Mouse (Mus musculus) ES-E14 (cell line): ENCODE measurements around the gene Grin2b. TPM values are rescaled to one million over a fixed set of nuclear protein-coding genes. Genes with fewer than 3 reads are reported as not detected.

Experiments used
- DNase-seq: peaks from one replicate; pipeline ENCODE4 v3.0.0-alpha.2; 2013; ENCODE audit warnings: low read depth, low spot score
- H3K27ac ChIP-seq: 2 replicates; pipeline ENCODE4 v1.5.1; 2012; ENCODE audit warnings: low read depth, mild to moderate bottlenecking, low read length, moderate library complexity, mixed read lengths; ENCODE audit not compliant: poor library complexity, insufficient read depth, severe bottlenecking
- H3K36me3 ChIP-seq: 2 replicates; pipeline ENCODE4 v1.6.1; 2012; ENCODE audit warnings: mild to moderate bottlenecking, low read length, moderate library complexity, mixed read lengths; ENCODE audit not compliant: control insufficient read depth, poor library complexity, insufficient read depth, severe bottlenecking
- H3K4me1 ChIP-seq, 2 experiments: fragments of 150-350 bp in 1 of 2; sonication (generic) in 1 of 2; 2 replicates each; pipeline ENCODE4 v1.6.1; 2012; ENCODE audit warnings: low read length in 2 of 2, mild to moderate bottlenecking in 1 of 2, mixed read lengths in 1 of 2; ENCODE audit not compliant: control insufficient read depth in 2 of 2, insufficient read depth in 2 of 2, poor library complexity in 1 of 2
- H3K4me3 ChIP-seq, 2 experiments: fragments of 150-350 bp in 1 of 2; sonication (generic) in 1 of 2; 2 replicates each; pipeline ENCODE4 v1.5.1; 2012; ENCODE audit warnings: low read length in 2 of 2, low read depth in 1 of 2, mild to moderate bottlenecking in 1 of 2, mixed read lengths in 1 of 2; ENCODE audit not compliant: insufficient read depth in 1 of 2, poor library complexity in 1 of 2, severe bottlenecking in 1 of 2
- H3K9ac ChIP-seq: 2 replicates; pipeline ENCODE4 v1.6.1; 2012; ENCODE audit warnings: low read depth, mild to moderate bottlenecking, low read length, mixed read lengths; ENCODE audit not compliant: poor library complexity, insufficient read depth, severe bottlenecking
- H3K9me3 ChIP-seq: fragments of 150-350 bp; sonication (generic); 2 replicates; pipeline ENCODE4 v1.6.1; 2012; ENCODE audit warnings: low read depth, mild to moderate bottlenecking, low read length; ENCODE audit not compliant: control insufficient read depth, insufficient read depth
- CHD2 ChIP-seq: IDR thresholded peaks from 2 replicates; pipeline ENCODE4 v1.6.1; 2014; ENCODE audit warnings: mild to moderate bottlenecking, low read depth, low read length, inconsistent platforms
- HCFC1 ChIP-seq: IDR thresholded peaks from 2 replicates; pipeline ENCODE4 v1.6.1; 2012; ENCODE audit warnings: low read length, inconsistent platforms, borderline replicate concordance; ENCODE audit not compliant: insufficient read depth
- MAFK ChIP-seq: IDR thresholded peaks from 2 replicates; pipeline ENCODE4 v1.6.1; 2014; ENCODE audit warnings: mild to moderate bottlenecking, low read depth, low read length, inconsistent platforms; ENCODE audit not compliant: insufficient read depth
- ZC3H11A ChIP-seq: IDR thresholded peaks from 2 replicates; pipeline ENCODE4 v1.6.1; 2012; ENCODE audit warnings: low read depth, mild to moderate bottlenecking, inconsistent platforms, low read length, borderline replicate concordance
- ZNF384 ChIP-seq: IDR thresholded peaks from 2 replicates; pipeline ENCODE4 v1.6.1; 2012; ENCODE audit warnings: low read depth, low read length, inconsistent platforms
- in situ Hi-C, 2 experiments: fragments of 600-800 bp; cut with MboI; formaldehyde crosslinking; loops; one replicate each; pipeline ENCODE4 v1.15.1; 2025; ENCODE audit warnings: low sequenced_read_pairs in 2 of 2, inconsistent platforms in 1 of 2; ENCODE audit not compliant: unreplicated experiment in 2 of 2
- total RNA-seq: library from RNA; depleted of rRNA; stranded (reverse); fragments of 300-350 nt; gene quantifications from 2 replicates; pipeline ENCODE4 v1.2.3, GENCODE M21; 2012

The Grin2b gene
- total RNA-seq, 1 experiment, result 1.2 TPM

DNA sequence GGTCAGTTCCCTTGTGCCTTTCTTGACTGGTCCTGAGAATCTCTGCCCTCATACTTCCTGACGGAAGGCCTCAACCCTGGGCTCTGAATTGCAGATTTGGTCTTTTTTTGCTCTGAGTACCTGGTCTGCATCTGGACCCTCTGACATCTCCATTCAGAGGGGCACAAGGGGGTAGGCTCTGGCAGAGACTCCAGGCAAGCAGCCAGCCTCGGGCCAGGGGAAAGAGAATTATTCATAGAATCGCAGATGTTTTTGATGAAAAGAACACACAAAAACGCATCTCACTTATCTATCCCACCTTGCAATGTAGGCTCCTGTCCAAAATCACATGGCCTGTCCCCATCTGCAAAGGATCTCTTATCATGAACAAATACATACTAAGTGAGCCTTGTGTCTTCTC is 147.5 kb downstream of the Grin2b start:
- DNase-seq, result no peak
- no peaks in the 10 kb centered on the region for H3K4me1 ChIP-seq
- H3K27ac ChIP-seq, result no peak overlapping the region
- in situ Hi-C loops, result no loop called here
- no peak overlapping the region for H3K9ac ChIP-seq
- no peak overlapping the region for H3K4me3 ChIP-seq
- H3K9me3 ChIP-seq, result no peaks in the 10 kb centered on the region
- H3K36me3 ChIP-seq, result no peaks in the 10 kb centered on the region
- TF ChIP-seq HCFC1 (no peak), CHD2 (no peak), ZNF384 (no peak), MAFK (no peak), ZC3H11A (no peak)

DNA sequence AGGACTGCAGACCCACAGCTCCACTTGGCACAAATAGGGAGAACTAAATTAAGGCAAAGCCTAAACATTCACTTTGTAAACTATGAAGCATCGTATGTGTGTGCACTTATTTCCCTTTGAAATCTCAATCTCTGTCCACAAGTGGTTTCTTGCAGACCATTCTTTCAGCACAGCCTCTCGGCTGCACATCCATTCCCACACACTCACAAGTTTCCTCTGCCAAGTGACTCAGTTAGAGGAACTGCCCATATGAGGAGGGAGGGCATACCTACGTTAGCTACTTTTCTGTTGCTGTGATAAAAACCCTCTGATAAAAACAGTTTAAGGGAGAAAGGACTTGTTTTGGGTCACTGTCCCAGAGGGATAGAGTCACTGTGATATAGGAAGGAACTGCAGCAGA is 152.9 kb downstream of the Grin2b start:
- Histone ChIP-seq H3K4me3 (no peak overlapping the region), H3K4me1 (no peaks in the 10 kb centered on the region), H3K27ac (no peak overlapping the region), H3K9ac (no peak overlapping the region), H3K9me3 (no peaks in the 10 kb centered on the region), H3K36me3 (no peaks in the 10 kb centered on the region)
- in situ Hi-C loops, result no loop called here
- DNase-seq, result no peak
- TF ChIP-seq ZC3H11A, result no peak
- no peak for TF ChIP-seq ZNF384
- no peak for TF ChIP-seq HCFC1
- TF ChIP-seq MAFK, result no peak
- no peak for TF ChIP-seq CHD2

DNA sequence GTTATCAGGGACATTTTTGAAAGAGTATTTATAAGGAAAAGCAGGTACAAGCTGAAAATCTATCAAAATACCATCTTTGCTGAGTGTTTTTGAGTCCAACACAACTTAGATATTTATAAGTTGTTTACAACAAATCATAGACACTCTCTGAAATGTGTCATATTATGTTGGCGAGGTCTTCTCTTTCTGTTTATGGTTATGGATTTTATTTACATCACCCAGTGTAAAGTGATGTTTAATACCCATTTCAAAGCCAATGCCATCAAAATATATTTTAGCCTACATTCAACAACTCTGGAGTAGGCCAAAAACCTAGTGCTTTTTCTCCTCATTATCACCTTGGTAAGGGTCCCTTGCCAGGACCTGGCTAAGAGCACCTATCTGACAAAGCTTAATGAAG is 154.3 kb downstream of the Grin2b start:
- in situ Hi-C loops, result no loop called here
- Histone ChIP-seq H3K4me1 (no peaks in the 10 kb centered on the region), H3K27ac (no peak overlapping the region), H3K9me3 (no peaks in the 10 kb centered on the region), H3K4me3 (no peak overlapping the region), H3K36me3 (no peaks in the 10 kb centered on the region), H3K9ac (no peak overlapping the region)
- DNase-seq, result no peak
- TF ChIP-seq HCFC1 (no peak), ZNF384 (no peak), CHD2 (no peak), MAFK (no peak), ZC3H11A (no peak)

DNA sequence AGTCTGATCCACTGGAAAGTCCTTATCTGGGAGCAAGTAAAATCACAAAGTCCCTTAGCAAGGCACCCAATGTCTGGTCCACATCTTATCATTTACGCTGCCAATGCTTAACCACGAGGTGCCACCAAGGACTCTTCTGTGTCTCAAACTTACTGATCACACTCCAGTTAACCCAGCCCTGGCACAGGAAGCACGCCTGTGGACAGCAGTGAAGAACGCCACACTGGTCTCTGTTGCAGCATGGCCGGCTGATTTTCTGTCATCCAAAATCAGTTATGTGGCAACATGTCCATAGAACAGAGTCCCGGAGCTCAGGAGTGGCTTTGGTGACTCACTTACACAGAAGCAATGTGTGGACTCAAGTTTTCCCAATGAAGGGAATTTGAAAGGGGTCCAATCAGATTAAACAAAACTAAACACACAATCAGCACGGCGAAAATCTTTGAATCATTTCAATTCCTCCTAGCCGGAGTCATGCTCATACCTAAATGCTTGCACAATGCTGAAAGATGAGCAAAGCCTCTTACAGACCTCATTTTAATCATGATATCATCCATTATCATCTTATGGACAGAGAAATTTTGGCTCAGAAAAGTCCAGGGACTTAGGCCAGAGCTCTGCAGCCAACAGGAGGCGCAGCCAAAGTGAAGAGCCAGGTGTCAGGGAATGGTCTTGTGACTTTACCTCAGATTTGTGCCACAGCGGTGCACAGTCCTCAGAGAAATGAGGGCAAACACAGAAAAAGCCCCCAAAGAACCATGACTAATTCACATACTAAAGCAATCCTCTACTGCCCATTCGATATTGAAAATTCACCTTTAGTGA is 159.5 kb downstream of the Grin2b start:
- Histone ChIP-seq H3K9ac (no peak overlapping the region), H3K4me1 (no peaks in the 10 kb centered on the region), H3K36me3 (no peaks in the 10 kb centered on the region), H3K9me3 (no peaks in the 10 kb centered on the region), H3K4me3 (no peak overlapping the region), H3K27ac (no peak overlapping the region)
- in situ Hi-C loops, result no loop called here
- no peak for TF ChIP-seq HCFC1
- no peak for TF ChIP-seq ZNF384
- no peak for TF ChIP-seq ZC3H11A
- no peak for TF ChIP-seq MAFK
- no peak for TF ChIP-seq CHD2
- no peak for DNase-seq

GRCm38 (mm10) chr6:136011533-136011932 is 161.8 kb downstream of the Grin2b start:
- Histone ChIP-seq H3K27ac (no peak overlapping the region), H3K9me3 (no peaks in the 10 kb centered on the region), H3K4me3 (no peak overlapping the region), H3K36me3 (no peaks in the 10 kb centered on the region), H3K9ac (no peak overlapping the region), H3K4me1 (no peaks in the 10 kb centered on the region)
- no peak for DNase-seq
- TF ChIP-seq HCFC1 (no peak), ZC3H11A (no peak), CHD2 (no peak), MAFK (no peak), ZNF384 (no peak)
- in situ Hi-C loops, result no loop called here
